Mouse (Mus musculus) neural tube, embryonic 11.5 days (tissue): ENCODE results near the gene Fsd1l. TPM values are rescaled to one million over a fixed set of nuclear protein-coding genes. Genes with fewer than 3 reads are reported as not detected.

Experiments used
- ATAC-seq: fragments of 200-750 bp; cut with Nextera tagmentation; 2 replicates; pipeline ENCODE4 v1.8.0; 2017; ENCODE audit warnings: moderate number of reproducible peaks, mild to moderate bottlenecking, moderate TSS enrichment, moderate library complexity; ENCODE audit not compliant: insufficient read depth, low FRiP score, low TSS enrichment
- DNase-seq: peaks from one replicate; pipeline ENCODE4 v3.0.0-alpha.2; 2015; ENCODE audit warnings: low spot score
- H3K27ac ChIP-seq: fragments of 300-500 bp; sonication (generic); 2 replicates; pipeline ENCODE4 v1.5.1; 2014; ENCODE audit warnings: low read depth, mild to moderate bottlenecking, low read length
- H3K27me3 ChIP-seq: fragments of 300-500 bp; sonication (generic); 2 replicates; pipeline ENCODE4 v1.6.1; 2014; ENCODE audit warnings: mild to moderate bottlenecking, low read length, mixed read lengths; ENCODE audit not compliant: control insufficient read depth, insufficient read depth
- H3K36me3 ChIP-seq: fragments of 300-500 bp; sonication (generic); 2 replicates; pipeline ENCODE4 v1.6.1; 2014; ENCODE audit warnings: mild to moderate bottlenecking, low read length, moderate library complexity, mixed read lengths; ENCODE audit not compliant: control insufficient read depth, insufficient read depth
- H3K4me1 ChIP-seq: fragments of 300-500 bp; sonication (generic); 2 replicates; pipeline ENCODE4 v1.6.1; 2014; ENCODE audit warnings: low read length, mixed read lengths; ENCODE audit not compliant: control insufficient read depth, insufficient read depth
- H3K4me2 ChIP-seq: fragments of 300-500 bp; sonication (generic); 2 replicates; pipeline ENCODE4 v1.6.1; 2014; ENCODE audit warnings: low read depth, mild to moderate bottlenecking, moderate library complexity
- H3K4me3 ChIP-seq: fragments of 300-500 bp; sonication (generic); 2 replicates; pipeline ENCODE4 v1.5.1; 2014; ENCODE audit warnings: low read depth, low read length
- H3K9ac ChIP-seq: fragments of 300-500 bp; sonication (generic); 2 replicates; pipeline ENCODE4 v1.6.1; 2014; ENCODE audit warnings: mild to moderate bottlenecking, low read length
- H3K9me3 ChIP-seq: fragments of 300-500 bp; sonication (generic); 2 replicates; pipeline ENCODE4 v1.6.1; 2016; ENCODE audit warnings: low read length; ENCODE audit not compliant: control insufficient read depth
- WGBS: fragments of 180-500 bp; shearing (Covaris S2); extraction: QIAGEN DNeasy Blood & Tissue Kit; methylation state at CpG from one replicate; pipeline ENCODE4 v1.1.7; 2014; 5-methylcytosine and 5-hydroxymethylcytosine counted together
- polyA plus RNA-seq: library from polyadenylated mRNA; unstranded; fragments of >200 nt; fragmentation: Nextera tagmentation; extraction: Ambion mirVana; gene quantifications from 2 replicates; pipeline ENCODE4 v1.2.1, GENCODE M21; 2014

Gene Fsd1l
- polyA plus RNA-seq, 1 experiment from 2014 or later, result 19.4 TPM

DNA sequence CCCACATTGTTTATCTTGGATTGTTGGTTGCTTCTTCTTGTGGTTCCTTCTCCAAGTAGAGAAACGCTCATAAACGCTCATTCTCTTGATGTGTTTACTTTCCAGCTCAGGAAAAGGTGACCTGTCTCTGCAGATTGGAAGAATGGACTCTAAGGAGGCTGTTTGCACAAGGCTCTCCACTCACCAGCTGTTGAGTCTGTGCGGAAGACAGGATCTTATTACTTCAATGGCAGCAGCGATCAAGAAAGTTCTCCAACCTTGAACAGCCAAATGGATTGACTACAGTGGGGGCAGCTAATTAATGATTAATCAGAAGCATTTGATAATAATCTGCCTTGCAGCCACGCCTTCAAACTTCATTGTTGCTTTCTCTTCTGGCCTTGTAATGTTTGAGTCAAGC is 9.8 kb upstream of the Fsd1l start:
- Histone ChIP-seq H3K9ac (no peak overlapping the region), H3K36me3 (no peaks in the 10 kb centered on the region), H3K27ac (no peak overlapping the region), H3K4me2 (no peak overlapping the region), H3K4me3 (no peak overlapping the region), H3K4me1 (no peaks in the 10 kb centered on the region), H3K9me3 (no peaks in the 10 kb centered on the region), H3K27me3 (no peaks in the 10 kb centered on the region)
- ATAC-seq (no peak), DNase-seq (no peak)
- 78% methylated on average over 5 of the region's 5 CpGs for WGBS

GRCm38 (mm10) chr4:53623711-53624110 is 7.6 kb upstream of the Fsd1l start:
- 97% methylated on average over 1 of the region's 1 CpGs for WGBS
- no peak overlapping the region for H3K9ac ChIP-seq
- DNase-seq (no peak), ATAC-seq (no peak)
- H3K4me1 ChIP-seq, result no peaks in the 10 kb centered on the region
- H3K27ac ChIP-seq, result no peak overlapping the region
- H3K27me3 ChIP-seq, result no peaks in the 10 kb centered on the region
- H3K9me3 ChIP-seq, result no peaks in the 10 kb centered on the region
- H3K4me2 ChIP-seq, result no peak overlapping the region
- no peaks in the 10 kb centered on the region for H3K36me3 ChIP-seq
- no peak overlapping the region for H3K4me3 ChIP-seq

DNA sequence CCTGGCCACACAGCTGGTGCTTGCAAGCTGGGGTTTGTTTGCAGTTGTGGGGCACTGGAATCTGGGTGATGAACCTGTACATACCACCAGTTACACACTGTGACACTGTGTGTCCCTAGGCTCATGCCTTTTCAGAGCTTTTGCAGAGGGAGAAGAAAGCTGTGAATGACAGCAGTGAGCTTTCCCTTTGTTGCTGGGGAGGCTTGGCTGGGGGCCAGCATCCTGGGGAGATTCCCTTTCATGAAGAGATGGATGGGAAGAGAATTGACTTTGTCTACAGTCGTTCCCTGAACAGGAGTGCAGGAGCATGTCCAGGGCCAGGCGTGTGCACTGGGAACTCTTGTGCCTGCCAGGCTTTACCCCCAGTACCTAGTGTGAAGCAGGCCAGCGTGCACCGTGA is 6.5 kb upstream of the Fsd1l start:
- Histone ChIP-seq H3K27ac (no peak overlapping the region), H3K4me2 (no peak overlapping the region), H3K36me3 (no peaks in the 10 kb centered on the region), H3K4me3 (no peak overlapping the region), H3K27me3 (no peaks in the 10 kb centered on the region), H3K9ac (no peak overlapping the region), H3K9me3 (no peaks in the 10 kb centered on the region), H3K4me1 (no peaks in the 10 kb centered on the region)
- peak; percentile 55 for DNase-seq
- WGBS, result 53% methylated on average over 4 of the region's 4 CpGs
- ATAC-seq, result peak; percentile 70; the same call in 1 of the 2 replicates

DNA sequence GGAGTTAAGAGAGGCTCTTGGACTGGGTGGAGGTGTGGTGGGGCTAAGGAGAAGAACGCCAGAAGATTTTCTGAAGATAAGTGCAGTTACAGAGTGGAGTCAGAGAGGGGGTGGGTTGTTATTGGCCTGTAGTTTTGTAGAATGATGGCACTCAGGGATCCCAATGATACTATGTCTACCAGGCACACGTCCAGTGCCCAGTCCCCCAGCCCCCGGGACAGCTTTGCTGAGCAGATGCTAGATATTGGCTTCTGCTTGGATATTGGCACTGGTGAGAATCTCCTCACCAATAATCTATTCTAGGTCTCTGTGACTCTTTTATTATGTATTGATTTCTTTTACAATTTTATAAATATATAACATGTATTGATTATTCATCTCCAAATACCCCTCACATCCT is 6.0 kb upstream of the Fsd1l start:
- H3K36me3 ChIP-seq, result no peaks in the 10 kb centered on the region
- no peaks in the 10 kb centered on the region for H3K4me1 ChIP-seq
- no peak overlapping the region for H3K4me3 ChIP-seq
- WGBS, result 94% methylated on average over 3 of the region's 3 CpGs
- H3K9me3 ChIP-seq, result no peaks in the 10 kb centered on the region
- no peak overlapping the region for H3K27ac ChIP-seq
- DNase-seq (no peak), ATAC-seq (0 out of 2 replicates have a peak, but pooled peaks have one; percentile 11)
- no peak overlapping the region for H3K4me2 ChIP-seq
- H3K9ac ChIP-seq, result no peak overlapping the region
- H3K27me3 ChIP-seq, result no peaks in the 10 kb centered on the region

DNA sequence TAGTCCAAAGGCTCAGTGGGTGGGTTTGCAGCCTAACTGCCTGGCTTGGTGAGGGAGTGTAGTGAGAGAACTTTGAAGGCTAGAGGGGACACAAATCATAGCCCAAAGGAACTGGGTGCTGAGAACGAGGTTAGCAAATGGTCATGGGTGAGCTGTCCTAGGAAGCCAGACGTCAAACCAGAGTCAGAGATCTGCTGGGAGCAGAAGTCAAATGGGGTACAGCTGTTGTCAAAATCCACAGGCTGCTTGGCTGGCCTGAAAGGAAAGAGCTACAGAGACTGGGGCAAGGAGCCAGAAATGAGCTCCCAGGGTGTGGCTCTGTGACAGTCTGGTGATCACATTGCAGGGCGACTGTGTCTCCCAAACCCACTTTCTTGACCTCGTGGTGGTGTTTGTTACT is 2.3 kb upstream of the Fsd1l start:
- 47% methylated on average over 4 of the region's 4 CpGs for WGBS
- Histone ChIP-seq H3K27me3 (no peaks in the 10 kb centered on the region), H3K4me3 (no peak overlapping the region), H3K4me2 (no peak overlapping the region), H3K27ac (no peak overlapping the region), H3K9ac (no peak overlapping the region), H3K9me3 (no peaks in the 10 kb centered on the region), H3K36me3 (no peaks in the 10 kb centered on the region), H3K4me1 (peaks cover 5% of the 10 kb centered on the region; the same call in 1 of the 2 replicates)
- DNase-seq (no peak), ATAC-seq (no peak)

DNA sequence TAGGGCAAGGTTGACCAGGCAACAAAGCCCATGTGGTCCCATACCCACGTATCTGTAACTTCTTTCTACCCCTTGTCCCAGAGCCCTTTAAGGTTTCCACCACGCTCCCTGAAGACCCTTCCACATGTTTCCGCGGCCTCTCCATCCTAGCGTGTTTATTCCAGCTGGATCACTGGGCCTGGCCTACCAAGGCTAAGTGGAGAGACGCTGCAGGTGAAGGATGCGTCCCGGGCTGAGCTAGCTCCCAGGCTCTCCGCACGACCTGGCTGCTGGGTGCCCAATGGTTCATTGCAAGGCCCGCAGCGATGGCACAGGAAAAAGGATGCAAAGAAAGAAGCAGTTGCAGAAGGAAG is 332 bp upstream of the Fsd1l start:
- no peaks in the 10 kb centered on the region for H3K27me3 ChIP-seq
- peaks cover 6% of the 10 kb centered on the region; the same call in 1 of the 2 replicates for H3K4me1 ChIP-seq
- H3K9me3 ChIP-seq, result no peaks in the 10 kb centered on the region
- no peaks in the 10 kb centered on the region for H3K36me3 ChIP-seq
- 7% methylated on average over 12 of the region's 12 CpGs for WGBS
- peak overlapping the region; percentile 95 for H3K9ac ChIP-seq
- ATAC-seq (peak; percentile 46), DNase-seq (no peak)
- peak overlapping the region; percentile 70 for H3K4me2 ChIP-seq
- peak overlapping the region; percentile 84 for H3K4me3 ChIP-seq
- H3K27ac ChIP-seq, result peak overlapping the region; percentile 88; the same call in 1 of the 2 replicates

DNA sequence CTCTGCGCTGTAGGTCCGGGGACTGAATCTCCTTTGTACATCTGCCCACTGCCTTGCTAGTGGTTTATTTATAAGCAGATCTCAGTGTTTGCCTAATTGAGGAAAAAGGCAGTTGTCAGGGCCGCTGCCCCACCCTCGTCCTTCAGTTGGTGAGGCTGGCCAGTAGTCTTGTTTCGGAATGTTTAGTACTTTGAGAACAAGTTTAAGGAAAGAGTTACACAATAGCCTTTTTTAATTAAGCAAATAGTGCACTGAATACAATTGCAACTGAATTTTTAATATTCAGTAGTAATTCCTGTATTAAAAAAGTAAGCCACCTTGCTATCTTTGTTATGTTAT is 709 bp downstream of the Fsd1l start:
- H3K4me1 ChIP-seq, result peaks cover 6% of the 10 kb centered on the region; the same call in 1 of the 2 replicates
- H3K4me3 ChIP-seq, result peak overlapping the region; percentile 84
- H3K27ac ChIP-seq, result peak overlapping the region; percentile 88
- H3K9ac ChIP-seq, result peak overlapping the region; percentile 95
- ATAC-seq, result no peak
- DNase-seq, result no peak
- 2% methylated on average over 5 of the region's 5 CpGs for WGBS
- no peaks in the 10 kb centered on the region for H3K27me3 ChIP-seq
- peak overlapping the region; percentile 70 for H3K4me2 ChIP-seq
- H3K36me3 ChIP-seq, result no peaks in the 10 kb centered on the region
- no peaks in the 10 kb centered on the region for H3K9me3 ChIP-seq

- Histone ChIP-seq H3K36me3 (no peaks in the 10 kb centered on the region), H3K27ac (no peak overlapping the region), H3K4me1 (peaks cover 6% of the 10 kb centered on the region; the same call in 1 of the 2 replicates), H3K27me3 (no peaks in the 10 kb centered on the region), H3K9me3 (no peaks in the 10 kb centered on the region), H3K9ac (no peak overlapping the region), H3K4me2 (no peak overlapping the region), H3K4me3 (no peak overlapping the region)
- ATAC-seq (no peak), DNase-seq (no peak)
- WGBS, result 83% methylated on average over 3 of the region's 3 CpGs
Observed at GRCm38 (mm10) chr4:53635336-53635735, 4.1 kb downstream of the Fsd1l start.

DNA sequence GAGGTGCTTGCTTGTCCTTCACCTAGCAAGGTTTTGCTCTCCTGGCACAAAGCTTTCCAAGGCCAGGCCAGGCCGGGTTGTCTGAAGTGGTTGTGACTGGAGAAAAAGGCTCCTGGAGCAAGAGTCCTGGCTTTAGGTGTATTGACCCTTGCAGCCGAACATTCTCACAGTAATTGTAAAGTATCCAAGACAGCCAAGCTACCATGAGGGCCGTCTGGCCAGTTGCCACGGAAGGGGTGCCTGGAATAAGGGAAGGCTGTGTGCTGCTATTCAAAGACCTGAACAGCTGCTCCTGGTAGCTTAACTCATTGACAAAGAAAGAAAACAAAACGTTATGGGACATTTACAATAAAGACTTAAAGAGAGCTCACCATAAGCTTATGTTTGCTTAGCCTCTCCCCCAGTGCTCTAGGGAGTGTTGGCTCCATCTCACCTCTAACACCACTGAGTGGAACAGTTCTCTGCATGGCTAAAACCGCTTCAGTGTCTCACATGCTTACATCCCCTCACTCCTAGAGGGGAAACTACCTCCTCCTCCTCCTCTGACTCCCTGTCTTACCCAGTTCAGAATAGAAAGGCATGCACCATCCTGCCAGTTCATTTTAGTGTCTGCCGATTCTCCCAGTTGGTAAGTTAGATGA is 6.1 kb downstream of the Fsd1l start:
- H3K4me1 ChIP-seq, result peaks cover 6% of the 10 kb centered on the region; the same call in 1 of the 2 replicates
- H3K36me3 ChIP-seq, result no peaks in the 10 kb centered on the region
- H3K4me3 ChIP-seq, result no peak overlapping the region
- H3K27me3 ChIP-seq, result no peaks in the 10 kb centered on the region
- ATAC-seq (no peak), DNase-seq (no peak)
- H3K4me2 ChIP-seq, result no peak overlapping the region
- no peaks in the 10 kb centered on the region for H3K9me3 ChIP-seq
- H3K9ac ChIP-seq, result no peak overlapping the region
- 67% methylated on average over 7 of the region's 7 CpGs for WGBS
- no peak overlapping the region for H3K27ac ChIP-seq
